Mouse (Mus musculus): ENCODE data around the gene Pbdc1.

DNA sequence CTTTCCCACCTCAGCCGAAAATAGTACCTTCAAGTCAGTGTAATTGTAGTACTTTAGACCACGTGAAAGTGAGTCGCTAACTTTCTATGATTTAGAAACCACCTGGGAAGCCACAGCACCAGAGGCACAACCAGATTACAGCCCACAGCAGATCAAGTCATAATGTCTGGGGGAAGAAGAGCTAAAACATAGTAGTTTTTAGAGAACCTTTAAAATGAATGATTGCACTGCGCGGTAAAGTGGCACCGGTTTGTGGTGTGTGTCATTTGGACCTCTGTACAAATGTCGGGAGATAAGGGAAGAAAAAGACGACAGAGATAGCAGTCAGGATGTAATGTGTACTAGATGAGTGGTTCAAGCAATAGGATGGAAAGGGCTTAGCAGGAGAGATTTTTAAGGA lies 540 bp downstream of the Pbdc1 start:
- no peak for TF ChIP-seq CTCF (IDR thresholded peaks at IDR 0.05; ENCODE audit: low read depth, low read length)
- TF ChIP-seq POLR2A (IDR thresholded peaks at IDR 0.05; ENCODE audit: borderline replicate concordance, low read depth, low read length): no peak

All from bone marrow macrophage, adult 2 months (primary cell).